Mouse (Mus musculus): ENCODE results near the gene Rbm19. TPM values are rescaled to one million over a fixed set of nuclear protein-coding genes. Genes with fewer than 3 reads are reported as not detected.
A peak's percentile ranks its signal among the peaks of the same experiment; 100 is the strongest.

The Rbm19 gene
- total and polyA plus RNA-seq, 2 experiments: 4.9 to 9.2 TPM

DNA sequence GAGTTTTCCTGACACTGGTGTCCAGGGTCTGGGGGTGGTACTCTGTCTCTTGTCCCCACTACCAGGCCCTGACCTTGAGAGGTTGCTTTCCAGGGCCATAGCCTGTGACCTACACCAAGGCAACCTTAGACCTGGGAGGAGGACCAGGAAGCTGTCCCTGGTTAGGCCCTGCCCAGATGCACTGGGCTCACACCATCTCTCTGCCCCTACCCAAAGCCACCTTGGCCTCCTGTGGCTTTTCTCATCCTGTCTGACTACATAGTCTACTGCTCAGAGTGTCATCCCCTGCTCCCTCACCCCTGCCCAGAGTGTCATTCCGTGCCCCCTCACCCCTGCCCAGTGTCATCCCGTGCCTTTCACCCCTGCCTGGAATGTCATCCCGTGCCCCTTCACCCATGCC, 19.6 kb downstream of the Rbm19 start:
- no peaks in the 10 kb centered on the region for H3K79me2 ChIP-seq (ENCODE audit: control insufficient read depth, insufficient read depth, low read length)
- no peak overlapping the region for H3K9ac ChIP-seq (ENCODE audit: low read depth, low read length)
- no peaks in the 10 kb centered on the region for H3K36me3 ChIP-seq (ENCODE audit: control insufficient read depth, insufficient read depth, low read length)
- WGBS: 91% methylated on average over 3 of the region's 3 CpGs
- no peak overlapping the region for H3K4me3 ChIP-seq (ENCODE audit: insufficient read depth, low read depth, low read length)
- TF ChIP-seq CTCF (IDR thresholded peaks at IDR 0.05; ENCODE audit: low read depth, low read length): no peak
- H3K4me1 ChIP-seq (ENCODE audit: control insufficient read depth, insufficient read depth, low read length): peaks cover 9% of the 10 kb centered on the region
- H3K27me3 ChIP-seq (ENCODE audit: control insufficient read depth, insufficient read depth, low read length): no peaks in the 10 kb centered on the region
- no peak for DNase-seq (ENCODE audit: extremely low read depth, low read depth, low spot score)
- no peak overlapping the region for H3K27ac ChIP-seq (replicated peaks; ENCODE audit: insufficient read depth, low read depth, low read length)

DNA sequence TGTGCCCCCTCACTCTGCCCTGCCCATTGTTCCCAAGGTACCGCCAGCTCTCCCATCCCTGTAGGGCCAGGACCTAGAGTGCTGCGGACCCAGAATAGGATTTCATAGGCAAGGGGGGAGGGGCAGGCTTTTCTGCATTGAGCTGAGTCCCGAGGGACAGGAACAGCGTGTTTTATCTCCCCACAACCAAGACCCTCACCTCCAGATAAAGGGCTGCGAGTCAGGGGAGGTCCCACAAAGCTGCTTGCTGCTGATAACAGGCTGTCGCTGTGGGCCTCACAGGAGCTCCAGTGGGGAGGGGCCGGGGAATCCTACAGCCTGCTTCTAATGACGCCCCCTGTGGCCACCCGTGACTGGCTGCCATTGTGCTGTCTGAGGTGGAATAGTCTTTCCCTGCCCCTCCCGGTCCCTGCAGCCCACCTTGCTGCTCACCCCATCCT, 20.0 kb downstream of the Rbm19 start:
- H3K27ac ChIP-seq (replicated peaks; ENCODE audit: insufficient read depth, low read depth, low read length): no peak overlapping the region
- no peaks in the 10 kb centered on the region for H3K36me3 ChIP-seq (ENCODE audit: control insufficient read depth, insufficient read depth, low read length)
- H3K9ac ChIP-seq (ENCODE audit: low read depth, low read length): no peak overlapping the region
- H3K27me3 ChIP-seq (ENCODE audit: control insufficient read depth, insufficient read depth, low read length): no peaks in the 10 kb centered on the region
- peaks cover 9% of the 10 kb centered on the region for H3K4me1 ChIP-seq (ENCODE audit: control insufficient read depth, insufficient read depth, low read length)
- H3K4me3 ChIP-seq (ENCODE audit: insufficient read depth, low read depth, low read length): no peak overlapping the region
- WGBS: 83% methylated on average over 10 of the region's 10 CpGs
- H3K79me2 ChIP-seq (ENCODE audit: control insufficient read depth, insufficient read depth, low read length): no peaks in the 10 kb centered on the region
- no peak for DNase-seq (ENCODE audit: extremely low read depth, low read depth, low spot score)
- TF ChIP-seq POLR2A (IDR thresholded peaks at IDR 0.05; ENCODE audit: extremely low read depth, insufficient read depth, low read length) (no peak), CTCF (IDR thresholded peaks at IDR 0.05; ENCODE audit: low read depth, low read length) (no peak)

DNA sequence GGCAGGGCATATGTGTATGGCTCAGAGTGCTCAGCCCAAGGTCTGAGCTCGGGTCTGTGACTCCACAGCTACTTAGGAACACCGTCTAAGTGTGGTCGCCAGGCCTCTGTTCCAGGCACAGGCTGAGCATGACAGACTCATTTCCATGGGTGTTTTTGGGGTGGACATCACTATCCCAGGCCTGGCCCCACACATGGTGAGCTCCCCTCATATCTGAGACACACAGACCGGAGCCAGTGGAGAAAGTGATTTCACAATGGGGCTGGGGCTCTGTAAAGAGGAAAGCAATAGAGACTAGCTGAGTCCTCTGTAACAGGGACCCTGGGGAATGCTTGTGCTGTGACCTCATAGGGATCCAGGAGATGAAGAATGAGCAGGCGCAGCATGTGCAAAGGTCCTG, 20.8 kb downstream of the Rbm19 start:
- Histone ChIP-seq H3K36me3 (ENCODE audit: control insufficient read depth, insufficient read depth, low read length) (no peaks in the 10 kb centered on the region), H3K79me2 (ENCODE audit: control insufficient read depth, insufficient read depth, low read length) (no peaks in the 10 kb centered on the region), H3K4me1 (ENCODE audit: control insufficient read depth, insufficient read depth, low read length) (peaks cover 9% of the 10 kb centered on the region), H3K4me3 (ENCODE audit: insufficient read depth, low read depth, low read length) (no peak overlapping the region), H3K27me3 (ENCODE audit: control insufficient read depth, insufficient read depth, low read length) (no peaks in the 10 kb centered on the region), H3K27ac (replicated peaks; ENCODE audit: insufficient read depth, low read depth, low read length) (no peak overlapping the region), H3K9ac (ENCODE audit: low read depth, low read length) (no peak overlapping the region)
- TF ChIP-seq POLR2A (IDR thresholded peaks at IDR 0.05; ENCODE audit: extremely low read depth, insufficient read depth, low read length) (no peak), CTCF (IDR thresholded peaks at IDR 0.05; ENCODE audit: low read depth, low read length) (no peak)
- WGBS: 97% methylated on average over 5 of the region's 5 CpGs
- no peak for DNase-seq (ENCODE audit: extremely low read depth, low read depth, low spot score)

DNA sequence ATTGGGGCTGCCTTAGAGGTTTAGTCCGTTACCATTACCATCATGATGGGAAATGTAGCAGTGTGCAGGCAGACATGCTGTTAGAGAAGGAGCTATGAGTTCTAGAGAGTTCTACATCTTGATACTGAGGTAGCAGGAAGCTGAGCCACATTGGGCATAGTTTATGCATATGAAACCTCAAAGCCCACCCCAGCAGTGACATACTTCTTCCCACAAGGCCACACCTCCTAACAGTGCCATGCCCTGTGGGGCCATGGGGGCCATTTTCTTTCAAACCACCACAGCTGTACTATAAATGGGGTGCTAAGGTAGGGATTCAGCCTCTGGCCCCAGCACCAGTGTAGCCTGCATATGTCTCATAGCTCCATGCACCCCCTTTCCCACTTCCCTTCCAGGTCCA, 21.6 kb downstream of the Rbm19 start:
- Histone ChIP-seq H3K9ac (ENCODE audit: low read depth, low read length) (no peak overlapping the region), H3K27me3 (ENCODE audit: control insufficient read depth, insufficient read depth, low read length) (no peaks in the 10 kb centered on the region), H3K4me3 (ENCODE audit: insufficient read depth, low read depth, low read length) (no peak overlapping the region), H3K27ac (replicated peaks; ENCODE audit: insufficient read depth, low read depth, low read length) (peak overlapping the region; percentile 43), H3K4me1 (ENCODE audit: control insufficient read depth, insufficient read depth, low read length) (peaks cover 9% of the 10 kb centered on the region), H3K36me3 (ENCODE audit: control insufficient read depth, insufficient read depth, low read length) (no peaks in the 10 kb centered on the region), H3K79me2 (ENCODE audit: control insufficient read depth, insufficient read depth, low read length) (no peaks in the 10 kb centered on the region)
- DNase-seq (ENCODE audit: extremely low read depth, low read depth, low spot score): no peak
- 97% methylated on average over 1 of the region's 1 CpGs for WGBS
- TF ChIP-seq POLR2A (IDR thresholded peaks at IDR 0.05; ENCODE audit: extremely low read depth, insufficient read depth, low read length): no peak
- TF ChIP-seq CTCF (IDR thresholded peaks at IDR 0.05; ENCODE audit: low read depth, low read length): no peak

DNA sequence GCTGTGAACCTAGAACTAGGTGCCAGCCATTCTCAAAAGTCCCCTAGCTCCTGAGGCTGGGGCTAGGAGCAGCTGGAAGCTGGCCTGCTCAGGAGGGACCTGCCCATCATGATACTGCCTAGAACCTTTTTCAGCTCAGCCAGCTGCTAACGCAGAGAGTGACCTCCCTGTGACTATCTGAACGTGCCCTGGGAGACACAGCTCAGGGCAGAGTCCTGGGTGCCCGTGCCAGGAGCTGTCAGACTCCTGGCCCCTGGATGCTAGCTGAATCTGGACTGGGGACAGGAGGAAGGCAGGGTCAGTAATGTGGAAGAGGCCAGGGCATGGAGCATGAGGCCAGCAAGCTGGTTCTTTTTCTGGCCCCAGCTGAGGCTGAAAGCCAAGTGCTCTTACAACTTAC, 22.1 kb downstream of the Rbm19 start:
- no peaks in the 10 kb centered on the region for H3K36me3 ChIP-seq (ENCODE audit: control insufficient read depth, insufficient read depth, low read length)
- WGBS: 14% methylated on average over 3 of the region's 3 CpGs
- no peak for TF ChIP-seq CTCF (IDR thresholded peaks at IDR 0.05; ENCODE audit: low read depth, low read length)
- no peak for TF ChIP-seq POLR2A (IDR thresholded peaks at IDR 0.05; ENCODE audit: extremely low read depth, insufficient read depth, low read length)
- peak overlapping the region; percentile 45 for H3K27ac ChIP-seq (replicated peaks; ENCODE audit: insufficient read depth, low read depth, low read length)
- peak; percentile 97 for DNase-seq (ENCODE audit: extremely low read depth, low read depth, low spot score)
- no peak overlapping the region for H3K4me3 ChIP-seq (ENCODE audit: insufficient read depth, low read depth, low read length)
- H3K27me3 ChIP-seq (ENCODE audit: control insufficient read depth, insufficient read depth, low read length): no peaks in the 10 kb centered on the region
- H3K79me2 ChIP-seq (ENCODE audit: control insufficient read depth, insufficient read depth, low read length): no peaks in the 10 kb centered on the region
- peaks cover 9% of the 10 kb centered on the region for H3K4me1 ChIP-seq (ENCODE audit: control insufficient read depth, insufficient read depth, low read length)
- H3K9ac ChIP-seq (ENCODE audit: low read depth, low read length): no peak overlapping the region

DNA sequence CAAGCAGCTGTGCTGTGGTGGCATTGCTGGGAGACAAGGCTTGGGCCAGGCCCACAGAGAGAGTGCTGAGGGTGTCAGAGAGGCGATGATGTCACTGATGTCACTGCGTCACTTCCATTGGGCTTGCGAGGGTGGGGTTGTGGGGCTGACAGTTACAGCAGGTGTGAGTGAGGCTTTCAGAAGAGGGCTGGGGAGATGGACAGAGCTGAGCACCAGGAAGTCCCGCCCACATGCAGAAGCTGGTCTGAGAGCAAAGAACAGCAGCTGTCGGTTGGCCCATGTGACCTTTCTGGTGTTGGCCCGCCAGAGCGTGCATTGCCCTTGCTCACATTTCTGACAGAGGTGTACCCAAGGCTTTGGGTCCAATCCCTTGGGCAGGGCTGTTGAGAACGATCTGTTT, 23.0 kb downstream of the Rbm19 start:
- H3K9ac ChIP-seq (ENCODE audit: low read depth, low read length): no peak overlapping the region
- H3K4me1 ChIP-seq (ENCODE audit: control insufficient read depth, insufficient read depth, low read length): peaks cover 9% of the 10 kb centered on the region
- WGBS: 44% methylated on average over 8 of the region's 8 CpGs
- H3K36me3 ChIP-seq (ENCODE audit: control insufficient read depth, insufficient read depth, low read length): no peaks in the 10 kb centered on the region; the same call in 1 of the 2 replicates
- no peak for TF ChIP-seq POLR2A (IDR thresholded peaks at IDR 0.05; ENCODE audit: extremely low read depth, insufficient read depth, low read length)
- TF ChIP-seq CTCF (IDR thresholded peaks at IDR 0.05; ENCODE audit: low read depth, low read length): no peak
- H3K79me2 ChIP-seq (ENCODE audit: control insufficient read depth, insufficient read depth, low read length): no peaks in the 10 kb centered on the region
- H3K4me3 ChIP-seq (ENCODE audit: insufficient read depth, low read depth, low read length): no peak overlapping the region
- peak; percentile 93 for DNase-seq (ENCODE audit: extremely low read depth, low read depth, low spot score)
- H3K27ac ChIP-seq (replicated peaks; ENCODE audit: insufficient read depth, low read depth, low read length): peak overlapping the region; percentile 45
- H3K27me3 ChIP-seq (ENCODE audit: control insufficient read depth, insufficient read depth, low read length): no peaks in the 10 kb centered on the region
